Mouse (Mus musculus) megakaryocyte, embryonic 14.5 days (primary cell): ENCODE measurements around the gene H6pd.

ENCODE experiments used
- FLI1 ChIP-seq: IDR thresholded peaks from 2 replicates; pipeline ENCODE4 v1.6.1; 2012; ENCODE audit warnings: low read length, inconsistent platforms, mixed read lengths
- GATA1 ChIP-seq: IDR thresholded peaks from 3 replicates; pipeline ENCODE4 v1.6.1; 2012; ENCODE audit warnings: mixed read lengths, low read length, inconsistent platforms, borderline replicate concordance

GRCm38 (mm10) chr4:150006991-150007390 is 1.8 kb downstream of the H6pd start:
- TF ChIP-seq GATA1: no peak
- TF ChIP-seq FLI1: no peak
